Mouse (Mus musculus) kidney, postnatal 0 days (tissue): Measurements from ENCODE around the gene Rasd1. TPM values are rescaled to one million over a fixed set of nuclear protein-coding genes. Genes with fewer than 3 reads are reported as not detected.

Experiments used
- ATAC-seq: fragments of 200-750 bp; cut with Nextera tagmentation; replicated peaks from 2 replicates; pipeline ENCODE4 v1.8.0; 2017; ENCODE audit warnings: low read depth, moderate number of reproducible peaks, moderate TSS enrichment, moderate library complexity; ENCODE audit not compliant: low FRiP score
- DNase-seq: peaks from one replicate; pipeline ENCODE4 v3.0.0-alpha.2; 2016; ENCODE audit warnings: low spot score
- H3K27ac ChIP-seq: fragments of 300-500 bp; sonication (generic); 2 replicates; pipeline ENCODE4 v1.5.1; 2014; ENCODE audit warnings: mild to moderate bottlenecking
- H3K27me3 ChIP-seq: fragments of 300-500 bp; sonication (generic); 2 replicates; pipeline ENCODE4 v1.6.1; 2014; ENCODE audit warnings: low read length, mixed read lengths; ENCODE audit not compliant: insufficient read depth
- H3K36me3 ChIP-seq: fragments of 300-500 bp; sonication (generic); 2 replicates; pipeline ENCODE4 v1.6.1; 2014; ENCODE audit warnings: low read length, mixed read lengths; ENCODE audit not compliant: insufficient read depth
- H3K4me1 ChIP-seq: fragments of 300-500 bp; sonication (generic); replicated peaks from 2 replicates; pipeline ENCODE4 v1.6.1; 2014; ENCODE audit warnings: antibody characterized with exemption, low read length, mixed read lengths; ENCODE audit not compliant: insufficient read depth
- H3K4me2 ChIP-seq: fragments of 300-500 bp; sonication (generic); 2 replicates; pipeline ENCODE4 v1.6.1; 2014; ENCODE audit warnings: mild to moderate bottlenecking, low read length, moderate library complexity, mixed read lengths
- H3K4me3 ChIP-seq: fragments of 300-500 bp; sonication (generic); replicated peaks from 2 replicates; pipeline ENCODE4 v1.5.1; 2014; ENCODE audit warnings: low read depth, low read length
- H3K9ac ChIP-seq: fragments of 300-500 bp; sonication (generic); 2 replicates; pipeline ENCODE4 v1.6.1; 2014; ENCODE audit warnings: low read depth, low read length
- H3K9me3 ChIP-seq: fragments of 300-500 bp; sonication (generic); replicated peaks from 2 replicates; pipeline ENCODE4 v1.6.1; 2016; ENCODE audit warnings: low read length, inconsistent platforms, mixed read lengths
- CTCF ChIP-seq: IDR thresholded peaks from 2 replicates; pipeline ENCODE4 v1.5.1; 2016; ENCODE audit warnings: antibody characterized with exemption, low read depth, mild to moderate bottlenecking, moderate library complexity
- WGBS: fragments of 180-500 bp; shearing (Covaris S2); extraction: QIAGEN DNeasy Blood & Tissue Kit; methylation state at CpG from one replicate; pipeline ENCODE4 v1.1.7; 2014; 5-methylcytosine and 5-hydroxymethylcytosine counted together
- polyA plus RNA-seq: library from polyadenylated mRNA; unstranded; fragments of >200 nt; fragmentation: Nextera tagmentation; extraction: Ambion mirVana; gene quantifications from 2 replicates; pipeline ENCODE4 v1.2.1, GENCODE M21; 2015

Rasd1 gene
- polyA plus RNA-seq, 1 experiment from 2014 or later, result 7.9 TPM

DNA sequence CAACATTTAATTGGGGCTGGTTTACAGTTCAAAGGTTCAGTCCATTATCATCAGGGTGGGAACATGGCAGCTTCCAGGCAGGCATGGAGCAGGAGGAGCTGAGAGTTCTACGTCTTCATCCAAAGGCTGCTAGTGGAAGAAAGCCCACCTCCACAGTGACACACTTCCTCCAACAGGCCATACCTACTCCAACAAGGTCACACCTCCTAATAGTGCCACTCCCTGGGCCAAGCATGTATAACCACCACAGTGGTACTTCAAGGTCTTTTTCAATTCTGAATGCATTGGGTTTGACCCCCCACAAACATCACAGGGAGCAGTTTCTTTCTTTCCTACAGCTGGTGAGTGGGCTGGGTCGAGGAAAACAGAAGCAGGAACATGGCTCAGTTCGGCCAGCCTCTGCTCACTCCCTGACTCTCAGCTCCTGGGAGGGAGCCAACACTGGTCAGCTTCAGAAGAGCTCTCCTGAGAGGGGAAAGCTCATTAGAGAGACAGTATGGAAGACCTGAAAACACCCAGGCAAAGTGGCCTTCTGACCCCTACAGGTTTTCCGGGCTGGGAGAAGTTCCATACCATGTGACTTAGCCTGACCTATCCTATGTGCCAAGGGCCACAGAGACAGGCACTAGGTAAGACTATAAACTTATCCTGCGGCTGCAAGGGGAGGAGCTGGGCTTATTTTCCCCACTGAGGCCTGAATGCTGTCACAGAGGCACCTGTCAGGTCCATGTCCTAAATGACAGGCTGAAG is 36.7 kb upstream of the Rasd1 start:
- H3K4me2 ChIP-seq, result no peak overlapping the region
- no peak for DNase-seq
- no peaks in the 10 kb centered on the region for H3K9me3 ChIP-seq
- WGBS, result 70% methylated on average over 5 of the region's 5 CpGs
- no peaks in the 10 kb centered on the region for H3K36me3 ChIP-seq
- no peak overlapping the region for H3K9ac ChIP-seq
- H3K4me3 ChIP-seq, result no peak overlapping the region
- H3K27ac ChIP-seq, result no peak overlapping the region
- H3K27me3 ChIP-seq, result no peaks in the 10 kb centered on the region
- no peak for ATAC-seq
- no peaks in the 10 kb centered on the region for H3K4me1 ChIP-seq
- no peak for TF ChIP-seq CTCF

DNA sequence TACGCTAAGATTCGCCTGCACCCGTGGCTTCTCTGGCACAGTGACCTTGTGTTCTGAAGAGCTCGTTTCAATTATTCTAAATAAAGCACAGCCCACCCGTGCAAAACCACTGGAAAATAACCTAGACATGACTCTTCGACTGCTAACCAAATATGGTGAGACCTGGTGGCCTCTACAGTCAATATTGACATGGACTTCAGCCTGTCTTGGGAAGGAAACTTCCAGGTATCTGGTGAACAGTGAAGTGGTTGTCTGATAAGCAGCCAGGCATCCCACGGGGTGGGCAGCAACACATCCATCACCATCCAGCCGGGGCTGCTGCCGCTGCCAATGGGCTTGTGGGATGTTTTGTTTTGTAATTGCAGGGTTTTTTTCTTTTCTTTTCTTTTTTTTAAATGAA is 29.6 kb upstream of the Rasd1 start:
- H3K27ac ChIP-seq, result no peak overlapping the region
- ATAC-seq (no peak), DNase-seq (no peak)
- no peak for TF ChIP-seq CTCF
- WGBS, result 41% methylated on average over 9 of the region's 9 CpGs
- no peaks in the 10 kb centered on the region for H3K27me3 ChIP-seq
- no peak overlapping the region for H3K9ac ChIP-seq
- no peak overlapping the region for H3K4me2 ChIP-seq
- no peaks in the 10 kb centered on the region for H3K36me3 ChIP-seq
- H3K4me1 ChIP-seq, result no peaks in the 10 kb centered on the region
- no peaks in the 10 kb centered on the region for H3K9me3 ChIP-seq
- H3K4me3 ChIP-seq, result no peak overlapping the region

DNA sequence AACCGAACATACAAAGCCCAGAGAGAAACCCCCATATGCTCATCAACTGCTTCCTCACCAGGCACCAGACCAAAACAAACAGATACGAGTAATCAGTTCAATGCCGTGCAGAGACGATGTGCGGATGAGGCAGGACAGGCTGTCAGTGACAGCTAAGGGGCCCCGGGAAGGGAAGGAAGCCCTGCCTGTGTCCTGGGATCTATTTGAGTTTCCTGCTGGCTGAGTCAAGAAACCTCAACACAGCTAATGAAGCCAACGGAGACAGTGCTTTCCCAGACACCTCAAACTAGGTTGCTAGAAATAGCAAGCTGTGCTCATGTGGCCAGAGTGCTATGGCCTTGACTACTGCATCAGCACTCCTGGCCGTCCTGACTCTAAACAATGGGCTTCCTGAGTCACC is 26.6 kb upstream of the Rasd1 start:
- H3K4me1 ChIP-seq, result no peaks in the 10 kb centered on the region
- no peaks in the 10 kb centered on the region for H3K9me3 ChIP-seq
- no peak overlapping the region for H3K27ac ChIP-seq
- H3K4me3 ChIP-seq, result no peak overlapping the region
- WGBS, result 47% methylated on average over 8 of the region's 8 CpGs
- H3K27me3 ChIP-seq, result no peaks in the 10 kb centered on the region
- H3K9ac ChIP-seq, result no peak overlapping the region
- DNase-seq (peak; percentile 13), ATAC-seq (no peak)
- no peak overlapping the region for H3K4me2 ChIP-seq
- TF ChIP-seq CTCF, result no peak
- H3K36me3 ChIP-seq, result no peaks in the 10 kb centered on the region

DNA sequence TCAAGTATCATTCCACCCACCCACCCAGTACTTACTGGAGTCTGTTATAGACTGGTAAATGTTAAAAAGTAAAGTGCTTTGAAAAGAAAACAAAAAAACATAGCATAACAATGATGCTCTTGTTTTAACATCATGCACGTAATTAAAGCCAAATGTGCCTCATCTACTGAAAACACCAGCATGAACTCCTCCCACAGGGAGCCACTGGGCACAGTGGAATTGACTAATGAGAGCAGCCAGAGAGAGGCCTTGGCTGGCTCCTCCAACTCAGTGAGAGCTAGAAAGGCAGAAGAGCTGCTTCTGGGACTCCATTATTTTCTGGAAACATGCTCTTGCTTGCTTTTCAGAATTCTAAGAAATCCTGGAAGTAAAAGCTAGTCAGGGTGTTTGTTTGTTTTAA is 24.7 kb upstream of the Rasd1 start:
- Histone ChIP-seq H3K9ac (no peak overlapping the region), H3K4me3 (no peak overlapping the region), H3K27me3 (no peaks in the 10 kb centered on the region), H3K9me3 (no peaks in the 10 kb centered on the region), H3K27ac (no peak overlapping the region), H3K4me1 (no peaks in the 10 kb centered on the region), H3K4me2 (no peak overlapping the region), H3K36me3 (no peaks in the 10 kb centered on the region)
- WGBS, result 78% methylated on average over 1 of the region's 1 CpGs
- no peak for TF ChIP-seq CTCF
- ATAC-seq (no peak), DNase-seq (no peak)

DNA sequence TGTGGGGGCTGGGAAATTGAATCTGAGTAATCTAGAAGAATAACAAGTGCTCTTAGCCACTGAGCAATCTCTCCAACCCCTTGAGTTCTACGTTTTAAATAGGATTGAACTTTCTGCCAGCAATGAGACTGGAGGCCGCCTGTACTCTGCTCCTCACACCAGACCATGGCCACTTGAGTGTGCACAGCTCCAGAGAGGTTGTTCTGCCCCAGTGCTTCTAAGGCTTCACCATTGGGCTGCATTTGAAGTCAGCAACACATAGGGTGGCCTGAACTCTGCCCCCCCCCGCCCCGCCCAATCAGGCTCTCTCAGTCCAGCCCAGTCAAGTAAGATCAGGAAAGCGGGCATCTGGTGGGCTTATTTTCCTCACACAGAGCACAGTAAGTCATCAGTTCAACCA is 13.1 kb upstream of the Rasd1 start:
- ATAC-seq (0 out of 2 replicates have a peak, but pooled peaks have one; percentile 11), DNase-seq (no peak)
- TF ChIP-seq CTCF, result no peak
- Histone ChIP-seq H3K36me3 (no peaks in the 10 kb centered on the region), H3K9me3 (no peaks in the 10 kb centered on the region), H3K27ac (no peak overlapping the region), H3K9ac (no peak overlapping the region), H3K4me3 (no peak overlapping the region), H3K4me2 (no peak overlapping the region), H3K4me1 (peaks cover 16% of the 10 kb centered on the region; the same call in 1 of the 2 replicates), H3K27me3 (no peaks in the 10 kb centered on the region)
- WGBS, result 62% methylated on average over 5 of the region's 5 CpGs

DNA sequence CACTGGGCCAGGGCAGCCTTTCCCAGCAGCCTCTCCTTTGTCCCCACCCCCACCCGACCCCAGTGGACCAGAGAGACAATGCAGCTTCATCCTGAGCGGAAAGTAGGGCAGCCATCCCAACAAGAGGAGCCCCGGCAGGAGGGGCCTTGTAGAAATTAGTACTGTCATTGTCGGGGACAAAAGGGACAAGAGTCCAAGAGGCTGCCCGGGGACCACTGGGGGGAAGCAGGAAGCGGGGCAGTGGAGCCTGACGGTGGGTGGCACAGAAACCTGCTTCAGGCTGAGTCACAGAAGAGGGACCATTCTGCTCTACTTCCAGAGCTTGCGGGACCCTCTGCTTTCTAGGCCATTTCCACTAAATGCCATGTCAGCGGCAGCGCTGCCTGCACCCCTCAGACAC is 10.5 kb upstream of the Rasd1 start:
- no peak overlapping the region for H3K27ac ChIP-seq
- DNase-seq, result no peak

DNA sequence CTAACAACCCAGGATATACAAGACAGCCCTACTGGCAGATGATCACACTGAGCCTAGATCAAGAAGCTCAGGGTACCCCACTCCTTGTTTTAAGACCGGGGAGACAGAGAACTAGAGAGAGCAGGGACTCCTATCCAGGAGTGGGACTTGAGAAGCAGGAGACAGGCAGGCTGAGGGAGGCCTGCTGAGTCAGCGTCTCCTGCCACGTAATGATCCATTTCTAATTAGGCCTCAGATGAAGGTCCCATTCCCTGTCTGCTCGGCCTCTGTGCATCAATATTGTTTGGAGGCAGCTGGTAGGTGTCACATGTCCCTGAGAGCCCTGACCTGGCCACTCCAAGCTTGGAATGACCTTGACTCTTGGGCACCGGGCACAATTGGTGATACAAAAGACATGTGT is 8.6 kb upstream of the Rasd1 start:
- ATAC-seq, result no peak
- 60% methylated on average over 5 of the region's 5 CpGs for WGBS

More for the DNA sequence above, 10.5 kb upstream of the Rasd1 start:
- Histone ChIP-seq H3K27me3 (no peaks in the 10 kb centered on the region), H3K36me3 (no peaks in the 10 kb centered on the region), H3K4me3 (no peak overlapping the region), H3K9ac (no peak overlapping the region), H3K9me3 (no peaks in the 10 kb centered on the region), H3K4me2 (no peak overlapping the region), H3K4me1 (peaks cover 16% of the 10 kb centered on the region; the same call in 1 of the 2 replicates)
- no peak for TF ChIP-seq CTCF
- WGBS, result 43% methylated on average over 10 of the region's 10 CpGs
- peak; percentile 34; the same call in 1 of the 2 replicates for ATAC-seq

More for the DNA sequence above, 8.6 kb upstream of the Rasd1 start:
- Histone ChIP-seq H3K4me1 (peaks cover 16% of the 10 kb centered on the region; the same call in 1 of the 2 replicates), H3K4me2 (no peak overlapping the region), H3K27ac (no peak overlapping the region), H3K27me3 (no peaks in the 10 kb centered on the region), H3K4me3 (no peak overlapping the region), H3K9me3 (no peaks in the 10 kb centered on the region), H3K9ac (no peak overlapping the region), H3K36me3 (no peaks in the 10 kb centered on the region)
- no peak for DNase-seq
- TF ChIP-seq CTCF, result no peak
